Mouse (Mus musculus): ENCODE measurements around the gene Cnn3. TPM values are rescaled to one million over a fixed set of nuclear protein-coding genes. Genes with fewer than 3 reads are reported as not detected.

Gene Cnn3
- polyA plus RNA-seq, 1 experiment from 2014 or later, result 135 TPM

DNA sequence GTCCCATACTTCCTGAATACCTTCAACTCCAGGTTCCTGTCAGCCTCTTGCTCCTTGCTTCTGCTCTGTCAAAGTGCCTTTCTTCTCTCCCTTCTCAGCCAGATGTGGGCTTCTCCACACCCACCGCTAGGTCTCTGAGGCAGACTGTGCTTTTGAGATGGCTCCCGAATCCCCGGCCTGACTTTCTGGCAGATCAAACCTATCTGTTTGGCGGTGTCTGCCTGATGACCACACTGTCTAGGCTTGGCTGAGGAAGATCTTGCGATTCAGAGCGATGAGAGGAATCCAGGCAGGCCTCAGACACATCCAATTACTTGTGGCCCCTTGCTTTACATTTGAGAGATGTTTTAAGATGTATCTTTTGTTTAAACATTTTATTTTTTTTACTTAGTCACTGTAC, 24.2 kb upstream of the Cnn3 start:
- Histone ChIP-seq H3K27ac (ENCODE audit: low read depth, low read length) (no peak overlapping the region), H3K36me3 (ENCODE audit: control insufficient read depth, insufficient read depth) (no peaks in the 10 kb centered on the region), H3K4me1 (replicated peaks; ENCODE audit: control insufficient read depth, insufficient read depth, low read length) (no peaks in the 10 kb centered on the region), H3K9ac (ENCODE audit: low read depth, low read length) (no peak overlapping the region), H3K9me3 (ENCODE audit: control insufficient read depth) (no peaks in the 10 kb centered on the region), H3K4me3 (ENCODE audit: low read depth, low read length) (no peak overlapping the region), H3K4me2 (replicated peaks; ENCODE audit: low read depth) (no peak overlapping the region), H3K27me3 (replicated peaks; ENCODE audit: control insufficient read depth, insufficient read depth, low read length) (no peaks in the 10 kb centered on the region)
- WGBS, result 84% methylated on average over 6 of the region's 6 CpGs
- no peak for TF ChIP-seq CTCF (IDR thresholded peaks at IDR 0.05; ENCODE audit: low read depth)
- no peak for ATAC-seq

DNA sequence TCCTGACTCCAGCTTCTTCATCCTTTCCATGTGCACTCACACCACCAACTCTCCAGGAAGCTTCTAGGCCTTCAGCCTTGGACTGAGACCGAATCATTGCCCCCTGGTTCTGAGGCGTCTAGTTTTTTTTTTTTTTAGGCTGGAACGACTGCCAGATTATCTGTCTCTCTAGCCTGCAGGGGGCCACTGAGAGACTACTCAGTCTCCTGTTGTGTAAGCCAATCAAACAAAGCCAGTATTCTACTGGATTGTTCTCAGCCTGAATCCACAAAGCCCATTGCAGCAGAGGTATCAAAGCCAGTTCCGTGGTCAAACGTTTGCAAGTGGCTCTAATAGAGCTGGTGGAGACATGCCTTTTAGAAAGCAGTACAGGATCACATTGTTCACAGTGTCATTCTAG, 22.8 kb upstream of the Cnn3 start:
- Histone ChIP-seq H3K27me3 (replicated peaks; ENCODE audit: control insufficient read depth, insufficient read depth, low read length) (no peaks in the 10 kb centered on the region; the same call in 1 of the 2 replicates), H3K4me2 (replicated peaks; ENCODE audit: low read depth) (no peak overlapping the region), H3K9me3 (ENCODE audit: control insufficient read depth) (no peaks in the 10 kb centered on the region), H3K4me1 (replicated peaks; ENCODE audit: control insufficient read depth, insufficient read depth, low read length) (no peaks in the 10 kb centered on the region; the same call in 1 of the 2 replicates), H3K9ac (ENCODE audit: low read depth, low read length) (no peak overlapping the region), H3K4me3 (ENCODE audit: low read depth, low read length) (no peak overlapping the region), H3K27ac (ENCODE audit: low read depth, low read length) (no peak overlapping the region), H3K36me3 (ENCODE audit: control insufficient read depth, insufficient read depth) (no peaks in the 10 kb centered on the region)
- WGBS, result 68% methylated on average over 5 of the region's 5 CpGs
- no peak for ATAC-seq
- TF ChIP-seq CTCF (IDR thresholded peaks at IDR 0.05; ENCODE audit: low read depth), result no peak

DNA sequence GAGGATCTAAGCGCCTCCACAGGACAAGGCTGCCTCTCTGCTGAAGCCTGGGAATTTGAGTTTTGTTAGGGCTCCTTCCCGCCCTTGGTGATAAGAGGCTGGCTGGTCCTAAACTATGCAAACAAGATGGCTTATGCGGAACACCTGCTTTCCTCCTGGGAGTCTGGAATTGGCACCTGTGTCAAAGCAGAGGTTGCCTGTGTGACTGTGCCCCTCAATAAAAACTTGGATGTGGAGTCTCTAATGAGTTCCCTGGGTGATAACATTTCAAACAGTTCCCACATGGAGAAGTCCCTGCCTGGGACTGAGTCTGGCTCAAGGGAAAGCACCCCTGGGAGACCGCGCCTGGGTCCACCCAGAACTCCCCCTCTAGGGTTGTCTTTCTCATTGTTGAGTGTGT, 21.2 kb upstream of the Cnn3 start:
- WGBS, result 50% methylated on average over 5 of the region's 5 CpGs
- no peaks in the 10 kb centered on the region; the same call in 1 of the 2 replicates for H3K4me1 ChIP-seq (replicated peaks; ENCODE audit: control insufficient read depth, insufficient read depth, low read length)
- H3K9ac ChIP-seq (ENCODE audit: low read depth, low read length), result no peak overlapping the region
- no peaks in the 10 kb centered on the region for H3K36me3 ChIP-seq (ENCODE audit: control insufficient read depth, insufficient read depth)
- TF ChIP-seq CTCF (IDR thresholded peaks at IDR 0.05; ENCODE audit: low read depth), result no peak
- H3K4me3 ChIP-seq (ENCODE audit: low read depth, low read length), result no peak overlapping the region
- H3K9me3 ChIP-seq (ENCODE audit: control insufficient read depth), result no peaks in the 10 kb centered on the region
- peaks cover 4% of the 10 kb centered on the region; the same call in 1 of the 2 replicates for H3K27me3 ChIP-seq (replicated peaks; ENCODE audit: control insufficient read depth, insufficient read depth, low read length)
- peak; percentile 56 for ATAC-seq
- H3K27ac ChIP-seq (ENCODE audit: low read depth, low read length), result no peak overlapping the region
- H3K4me2 ChIP-seq (replicated peaks; ENCODE audit: low read depth), result no peak overlapping the region

DNA sequence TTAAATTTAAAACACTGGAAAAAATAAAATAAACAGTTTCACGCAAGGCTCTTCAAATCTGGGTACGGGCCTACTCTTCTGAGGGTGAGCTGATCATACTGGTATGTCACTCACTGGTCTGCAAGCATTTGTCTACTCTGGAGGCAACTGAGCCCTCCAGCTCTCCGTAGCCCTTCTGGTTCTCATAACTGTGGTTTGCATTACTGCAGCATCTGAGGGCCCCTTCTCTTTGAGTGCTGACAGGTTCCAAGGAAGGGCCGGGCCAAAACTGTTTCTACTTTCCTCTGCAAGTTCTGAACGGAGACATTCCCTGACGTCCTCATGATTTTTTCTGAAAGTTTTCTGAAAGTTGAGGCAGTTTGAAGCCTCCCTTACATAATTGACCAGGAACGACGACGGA, 18.9 kb upstream of the Cnn3 start:
- Histone ChIP-seq H3K9me3 (ENCODE audit: control insufficient read depth) (no peaks in the 10 kb centered on the region), H3K9ac (ENCODE audit: low read depth, low read length) (no peak overlapping the region), H3K4me2 (replicated peaks; ENCODE audit: low read depth) (no peak overlapping the region), H3K4me1 (replicated peaks; ENCODE audit: control insufficient read depth, insufficient read depth, low read length) (no peaks in the 10 kb centered on the region; the same call in 1 of the 2 replicates), H3K4me3 (ENCODE audit: low read depth, low read length) (no peak overlapping the region), H3K27me3 (replicated peaks; ENCODE audit: control insufficient read depth, insufficient read depth, low read length) (peaks cover 10% of the 10 kb centered on the region; the same call in 1 of the 2 replicates), H3K36me3 (ENCODE audit: control insufficient read depth, insufficient read depth) (no peaks in the 10 kb centered on the region), H3K27ac (ENCODE audit: low read depth, low read length) (no peak overlapping the region)
- 60% methylated on average over 9 of the region's 9 CpGs for WGBS
- no peak for TF ChIP-seq CTCF (IDR thresholded peaks at IDR 0.05; ENCODE audit: low read depth)
- ATAC-seq, result no peak

DNA sequence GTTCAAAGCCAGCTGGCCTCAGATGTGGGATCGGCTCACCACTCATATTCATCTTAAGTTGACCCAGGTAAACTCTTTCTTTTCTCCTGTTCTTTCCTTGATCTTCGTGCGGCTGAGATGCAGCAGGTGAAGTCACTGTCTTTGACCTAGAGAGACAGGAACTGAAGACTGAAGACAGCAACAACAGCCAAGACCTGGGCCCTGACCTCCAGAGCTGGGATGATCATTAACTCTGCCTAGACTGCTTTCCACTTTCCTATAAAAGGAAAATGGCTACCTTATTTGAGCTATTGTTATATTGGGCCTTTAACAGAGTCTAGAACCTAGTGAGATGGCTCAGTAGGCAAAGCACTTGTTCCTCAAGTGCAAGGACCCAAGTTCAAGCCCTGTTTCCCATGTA, 17.9 kb upstream of the Cnn3 start:
- ATAC-seq, result no peak
- H3K4me2 ChIP-seq (replicated peaks; ENCODE audit: low read depth), result no peak overlapping the region
- 84% methylated on average over 3 of the region's 3 CpGs for WGBS
- TF ChIP-seq CTCF (IDR thresholded peaks at IDR 0.05; ENCODE audit: low read depth), result no peak
- H3K36me3 ChIP-seq (ENCODE audit: control insufficient read depth, insufficient read depth), result no peaks in the 10 kb centered on the region
- peaks cover 12% of the 10 kb centered on the region; the same call in 1 of the 2 replicates for H3K27me3 ChIP-seq (replicated peaks; ENCODE audit: control insufficient read depth, insufficient read depth, low read length)
- no peaks in the 10 kb centered on the region for H3K9me3 ChIP-seq (ENCODE audit: control insufficient read depth)
- no peaks in the 10 kb centered on the region; the same call in 1 of the 2 replicates for H3K4me1 ChIP-seq (replicated peaks; ENCODE audit: control insufficient read depth, insufficient read depth, low read length)
- H3K4me3 ChIP-seq (ENCODE audit: low read depth, low read length), result no peak overlapping the region
- no peak overlapping the region for H3K27ac ChIP-seq (ENCODE audit: low read depth, low read length)
- H3K9ac ChIP-seq (ENCODE audit: low read depth, low read length), result no peak overlapping the region

DNA sequence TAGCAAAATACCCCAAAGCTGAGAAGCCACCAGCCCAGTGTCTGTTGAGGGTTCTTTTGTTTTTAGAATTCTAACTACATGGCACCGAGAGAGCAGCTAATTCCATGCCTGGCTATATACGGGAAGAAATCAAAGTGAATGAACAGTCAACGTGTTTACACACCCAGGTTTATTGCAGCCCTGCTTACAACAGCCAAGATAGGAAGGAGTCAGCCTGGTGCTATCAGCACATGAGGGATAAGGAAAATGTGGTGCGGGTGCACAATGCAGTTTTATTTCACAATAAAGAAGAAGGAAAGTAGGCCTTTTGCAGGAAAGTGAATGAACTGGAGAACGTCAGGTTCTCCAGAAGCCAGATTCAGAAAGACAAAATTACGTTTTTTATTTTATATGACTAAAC, 14.8 kb upstream of the Cnn3 start:
- H3K36me3 ChIP-seq (ENCODE audit: control insufficient read depth, insufficient read depth), result no peaks in the 10 kb centered on the region
- H3K4me1 ChIP-seq (replicated peaks; ENCODE audit: control insufficient read depth, insufficient read depth, low read length), result no peaks in the 10 kb centered on the region; the same call in 1 of the 2 replicates
- H3K27ac ChIP-seq (ENCODE audit: low read depth, low read length), result no peak overlapping the region
- no peak overlapping the region for H3K4me3 ChIP-seq (ENCODE audit: low read depth, low read length)
- 24% methylated on average over 6 of the region's 6 CpGs for WGBS
- no peak overlapping the region for H3K9ac ChIP-seq (ENCODE audit: low read depth, low read length)
- H3K27me3 ChIP-seq (replicated peaks; ENCODE audit: control insufficient read depth, insufficient read depth, low read length), result peaks cover 12% of the 10 kb centered on the region; the same call in 1 of the 2 replicates
- ATAC-seq, result peak; percentile 80
- H3K4me2 ChIP-seq (replicated peaks; ENCODE audit: low read depth), result no peak overlapping the region
- no peak for TF ChIP-seq CTCF (IDR thresholded peaks at IDR 0.05; ENCODE audit: low read depth)
- H3K9me3 ChIP-seq (ENCODE audit: control insufficient read depth), result no peaks in the 10 kb centered on the region

All from intestine, postnatal 0 days (tissue).